36 mouse cellular contexts compared by ENCODE assay signal in the genomic region with DNA sequence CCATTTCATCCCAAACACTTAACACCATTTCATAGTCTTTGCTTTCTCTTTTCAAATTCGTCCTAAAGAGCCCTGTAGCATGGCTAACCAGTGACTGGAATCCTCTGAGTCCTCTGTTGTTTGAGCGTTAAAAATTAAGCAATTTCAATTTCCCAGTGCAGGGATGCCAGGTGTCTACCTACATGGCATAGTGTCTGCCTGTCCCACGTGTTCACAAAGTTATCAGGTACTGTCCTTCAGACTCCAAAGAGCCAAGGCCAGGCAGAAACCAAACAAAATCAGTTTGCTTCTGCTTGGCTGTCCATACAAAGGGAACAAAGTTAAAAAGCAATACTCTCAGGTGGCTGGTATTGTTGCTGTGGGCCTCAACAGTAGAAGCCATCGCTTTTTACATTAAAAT.
"Had no signal": no experiment of that assay in that cellular context is flagged by ENCODE, and none has a peak within 500 bp of the region (broad histone marks: within the 10 kb centered on the region; RNA-seq: fewer than 3 reads in every experiment).

No protein-coding gene starts in this region.

- H3K9ac ChIP-seq: heart, embryonic 12.5 days; heart, embryonic 13.5 days; heart, embryonic 15.5 days; hindbrain, embryonic 12.5 days; hindbrain, embryonic 13.5 days; hindbrain, embryonic 14.5 days; hindbrain, embryonic 15.5 days; intestine, embryonic 15.5 days; kidney, embryonic 15.5 days had no signal

- H3K9me3 ChIP-seq: heart, embryonic 10.5 days; heart, embryonic 12.5 days; heart, embryonic 13.5 days; heart, embryonic 15.5 days; hindbrain, embryonic 10.5 days; hindbrain, embryonic 12.5 days; hindbrain, embryonic 13.5 days; hindbrain, embryonic 15.5 days; intestine, embryonic 15.5 days; kidney, embryonic 15.5 days had no signal

- H3K4me2 ChIP-seq: heart, embryonic 11.5 days; heart, embryonic 12.5 days; heart, embryonic 13.5 days; heart, embryonic 15.5 days; hindbrain, embryonic 12.5 days; hindbrain, embryonic 13.5 days; hindbrain, embryonic 14.5 days; hindbrain, embryonic 15.5 days; intestine, embryonic 15.5 days; kidney, embryonic 15.5 days had no signal

- DNase-seq: heart, adult 18-20 months; heart, adult 2 months; heart, postnatal 10 days; heart, postnatal 14 days; heart, postnatal 36 days; heart, postnatal 4 days; kidney, adult 11 months; kidney, adult 18-20 months; kidney, adult 2 months; kidney, adult 8-10 months; kidney, adult 9 months; kidney, postnatal 10 days; kidney, postnatal 14 days; kidney, postnatal 25 days; kidney, postnatal 36 days; kidney, postnatal 4 days; layer of hippocampus, adult 9-11 months had no signal

- H3K27ac ChIP-seq: heart, adult 2 months; heart, embryonic 10.5 days; heart, embryonic 13.5 days; heart, embryonic 15.5 days; hindbrain, embryonic 10.5 days; hindbrain, embryonic 12.5 days; hindbrain, embryonic 13.5 days; hindbrain, embryonic 14.5 days; hindbrain, embryonic 15.5 days; hindbrain, postnatal 0 days; intestine, embryonic 15.5 days; kidney, embryonic 15.5 days; kidney, postnatal 0 days; layer of hippocampus, adult 2 months had no signal

- H3K4me3 ChIP-seq: heart, adult 2 months; heart, embryonic 10.5 days; heart, embryonic 12.5 days; heart, embryonic 13.5 days; heart, embryonic 15.5 days; hindbrain, embryonic 10.5 days; hindbrain, embryonic 12.5 days; hindbrain, embryonic 13.5 days; hindbrain, embryonic 15.5 days; intestine, embryonic 15.5 days; kidney, embryonic 15.5 days; layer of hippocampus, adult 2 months had no signal

- ATAC-seq: hindbrain, embryonic 16.5 days; hindbrain, postnatal 0 days; inflammation-experienced regulatory T-cells, adult 6 months; intestine, embryonic 15.5 days; intestine, embryonic 16.5 days; intestine, postnatal 0 days had no signal

- H3K36me3 ChIP-seq: heart, embryonic 10.5 days; heart, embryonic 12.5 days; heart, embryonic 13.5 days; heart, embryonic 15.5 days; hindbrain, embryonic 10.5 days; hindbrain, embryonic 12.5 days; hindbrain, embryonic 13.5 days; hindbrain, embryonic 15.5 days; intestine, embryonic 15.5 days; kidney, embryonic 15.5 days had no signal

- H3K27me3 ChIP-seq: heart, embryonic 12.5 days; heart, embryonic 13.5 days; heart, embryonic 15.5 days; hindbrain, embryonic 12.5 days; hindbrain, embryonic 13.5 days; hindbrain, embryonic 15.5 days; intestine, embryonic 15.5 days had no signal
